Mouse (Mus musculus): ENCODE measurements around the gene Thbs1.

The Thbs1 gene

DNA sequence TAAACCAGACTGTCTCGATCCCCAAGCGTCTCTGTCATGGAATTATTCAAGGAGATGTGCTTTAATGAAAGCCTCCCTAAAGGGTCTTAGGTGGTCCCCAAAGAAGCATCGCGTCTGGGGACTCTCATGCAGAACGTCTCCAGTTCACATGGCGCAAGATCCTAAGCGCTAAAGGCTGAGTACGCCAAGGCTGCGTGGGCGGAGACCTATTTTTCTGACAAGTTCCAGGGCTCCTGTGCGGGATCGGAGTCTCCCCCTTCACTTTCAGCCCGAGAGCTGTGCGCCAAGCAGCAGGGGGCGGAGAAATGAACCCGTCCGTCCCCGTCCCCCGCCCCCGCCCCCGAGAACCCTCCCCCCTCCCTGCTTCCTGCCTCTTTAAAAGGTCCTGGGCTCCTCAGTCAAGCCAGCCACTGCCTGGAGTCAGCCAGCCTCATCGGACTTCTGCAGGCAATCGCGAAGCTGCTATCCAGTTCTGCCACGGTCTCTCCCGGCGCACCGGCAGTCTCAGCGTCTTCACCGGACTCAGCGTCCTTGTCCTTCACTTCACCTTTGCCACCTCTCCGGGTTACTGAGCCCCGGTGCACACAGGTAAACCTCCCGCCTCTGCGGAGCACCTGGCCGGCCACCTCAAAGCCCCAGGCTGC is at the start of gene Thbs1:
Gene Thbs1, plus strand, starts transcription at position 389 of the 644 bp plus-strand sequence.
- CTCF ChIA-PET: interaction anchor here (0.8 kb wide), 1 partner anchor 283 kb away, joined by 7 read pairs; no protein-coding TSS in a partner anchor

DNA sequence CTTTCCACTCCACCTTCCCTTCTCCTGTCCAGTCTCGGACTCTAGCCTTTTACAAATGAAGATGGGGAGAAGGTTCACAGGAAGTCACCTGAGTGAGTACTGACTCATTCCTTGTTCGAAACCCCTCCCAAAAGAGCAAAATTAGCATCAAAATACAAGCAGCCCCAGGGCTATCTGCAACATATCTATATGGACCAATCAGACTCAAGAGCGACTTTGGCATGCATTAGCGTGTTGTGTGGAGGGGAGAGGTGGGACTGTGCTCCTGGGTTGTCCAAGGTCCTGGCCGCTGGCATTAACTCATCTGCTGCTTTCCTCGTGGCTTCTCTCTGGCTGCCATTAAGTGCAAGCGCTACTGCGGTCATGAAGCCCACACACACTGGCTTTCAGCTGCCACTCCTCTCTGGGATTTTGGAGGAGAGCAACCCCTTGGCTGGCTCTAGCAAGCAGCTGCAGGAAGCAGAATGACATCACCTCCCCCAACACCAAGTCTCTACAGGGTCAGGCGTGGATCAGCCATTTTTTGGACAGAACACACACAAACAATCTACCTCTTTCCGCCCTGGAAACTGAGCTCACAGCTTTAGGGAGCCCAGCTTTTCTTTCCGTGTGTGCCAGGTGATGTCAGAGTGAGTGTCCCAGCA is 47.4 kb upstream of the Thbs1 start:
- CTCF ChIA-PET: no interaction called here

DNA sequence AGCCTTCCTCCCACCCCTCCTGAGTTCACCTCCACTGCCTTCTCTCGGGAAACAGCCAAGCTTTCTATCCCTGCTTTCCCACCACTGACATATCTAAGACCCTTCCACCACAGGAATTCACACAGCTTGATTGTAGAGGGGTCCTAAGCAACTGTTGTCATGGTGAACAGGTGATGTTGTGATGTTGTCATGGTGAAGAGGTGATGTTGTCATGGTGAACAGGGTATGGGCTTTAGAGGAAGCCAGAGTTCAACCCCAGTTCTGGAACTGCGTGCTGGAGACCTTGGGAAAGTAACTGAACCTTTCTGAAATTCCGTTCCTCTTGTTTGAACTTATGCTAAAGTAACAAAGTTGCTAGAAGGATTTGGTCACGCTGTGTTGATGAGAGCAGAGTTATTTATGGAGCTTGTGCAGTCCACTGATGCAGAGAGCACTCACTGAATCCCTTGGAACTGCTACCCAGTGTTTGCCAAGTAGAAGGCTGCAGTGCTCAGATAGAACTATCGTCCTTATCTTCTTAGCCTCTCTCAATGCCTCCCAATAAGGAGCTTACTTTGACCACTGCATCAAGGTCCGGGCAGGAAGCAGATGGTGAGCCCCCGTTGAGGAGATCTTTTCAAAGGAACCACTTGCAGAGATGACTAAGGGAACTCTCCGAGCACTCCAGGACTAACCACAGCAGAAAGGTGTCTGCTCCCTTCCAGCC is 45.5 kb upstream of the Thbs1 start:
- CTCF ChIA-PET: no interaction called here

DNA sequence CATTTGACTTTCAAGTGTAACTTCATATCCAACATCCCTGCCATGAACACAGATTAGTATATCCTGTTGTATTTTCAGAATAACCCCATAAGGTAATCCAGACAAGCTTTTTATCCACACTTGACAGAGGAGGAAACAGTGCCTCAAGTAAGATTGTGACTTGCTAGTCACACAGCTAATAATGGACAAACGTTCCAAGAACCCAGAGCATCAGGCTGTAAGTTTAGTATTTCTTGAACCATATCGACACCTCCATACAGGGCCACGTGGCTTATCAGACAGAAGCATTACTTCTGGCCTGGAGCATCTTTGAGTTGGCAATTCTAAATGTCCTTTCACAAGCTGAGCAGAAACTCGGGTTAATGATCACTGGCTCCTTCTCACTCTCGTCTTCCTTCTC is 41.7 kb upstream of the Thbs1 start:
- CTCF ChIA-PET: no interaction called here

DNA sequence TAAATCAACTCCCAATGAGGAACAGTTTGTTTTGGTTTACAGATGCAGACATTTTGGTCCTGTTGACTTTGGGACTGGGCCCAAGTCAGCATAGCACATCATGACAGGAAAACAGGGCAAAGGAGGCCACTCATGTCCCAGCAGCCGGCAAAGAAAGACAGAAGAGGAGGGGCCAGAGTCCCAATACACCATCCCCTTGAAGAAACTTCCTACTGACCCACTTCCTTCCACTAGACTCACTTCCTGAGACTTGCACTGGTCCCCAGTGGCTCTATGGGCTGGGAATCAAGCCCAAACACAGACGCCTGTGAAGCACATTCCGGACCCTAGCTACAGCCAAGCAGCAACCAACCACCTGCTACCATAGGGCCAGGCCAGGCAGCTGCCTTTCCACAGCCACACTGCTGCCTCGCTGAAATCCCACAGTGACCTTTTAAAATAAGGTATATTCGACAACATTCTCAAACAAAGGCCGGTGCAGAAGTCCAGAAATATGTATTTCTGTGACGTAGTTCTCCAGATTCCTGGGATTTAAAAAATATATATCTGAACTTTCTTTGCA is 38.8 kb upstream of the Thbs1 start:
- CTCF ChIA-PET: no interaction called here

DNA sequence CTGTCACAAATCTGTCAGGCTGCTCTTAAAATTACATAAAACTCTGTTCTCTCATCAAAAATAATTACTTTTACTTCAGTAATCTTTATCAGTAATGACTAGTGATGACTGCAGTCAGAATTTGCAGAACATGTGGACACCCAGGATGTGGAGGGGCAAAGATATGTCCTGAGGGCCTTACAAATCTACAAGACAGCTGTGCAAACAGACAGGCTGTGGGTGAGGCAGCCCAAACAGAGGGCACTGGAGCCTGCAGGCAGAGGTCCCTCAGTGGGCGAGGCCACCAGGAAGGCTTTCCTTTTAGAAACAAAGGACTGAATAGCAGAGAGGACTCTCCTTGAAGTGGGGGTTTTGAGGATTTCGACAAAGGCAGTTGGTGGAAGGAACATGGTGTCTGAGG is 37.6 kb upstream of the Thbs1 start:
- CTCF ChIA-PET: no interaction called here

DNA sequence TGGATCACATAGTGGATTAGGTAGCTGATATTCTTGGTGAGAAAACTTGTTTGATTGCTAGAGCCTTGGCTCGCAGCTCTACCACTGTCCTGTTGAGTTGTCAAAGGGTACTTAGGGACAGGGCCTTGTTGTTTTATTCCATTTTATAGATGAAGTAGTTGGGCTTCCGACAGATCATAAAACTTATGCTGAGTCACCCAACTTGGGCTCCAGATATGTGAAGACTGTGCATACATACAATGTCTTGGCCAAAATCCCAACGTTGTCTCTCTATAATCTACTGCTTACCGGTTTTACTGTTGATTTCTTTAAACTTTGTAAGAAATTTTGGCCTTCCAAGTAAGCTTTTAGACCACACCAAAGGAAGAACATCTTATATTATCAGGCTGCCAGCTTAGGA is 36.5 kb upstream of the Thbs1 start:
- CTCF ChIA-PET: no interaction called here

DNA sequence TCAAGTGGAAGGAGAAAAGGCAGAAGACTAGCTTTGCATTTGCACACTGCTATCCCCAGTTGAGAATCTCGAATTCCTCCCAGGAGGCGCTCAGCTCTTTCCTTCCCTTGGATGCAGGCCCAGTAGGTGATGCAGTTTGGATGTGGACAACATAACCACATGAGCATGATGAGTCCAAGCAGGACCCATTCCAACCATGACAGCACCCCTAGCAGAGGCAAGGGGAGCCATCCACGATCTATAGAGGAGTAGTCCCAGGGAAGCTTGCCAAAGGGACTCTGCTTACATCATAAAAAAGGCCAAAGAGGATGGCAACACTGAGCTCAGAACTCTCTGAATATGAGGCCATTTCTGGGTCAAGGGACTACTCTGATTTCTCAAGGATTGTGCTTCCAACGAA is 32.5 kb upstream of the Thbs1 start:
- CTCF ChIA-PET: no interaction called here

DNA sequence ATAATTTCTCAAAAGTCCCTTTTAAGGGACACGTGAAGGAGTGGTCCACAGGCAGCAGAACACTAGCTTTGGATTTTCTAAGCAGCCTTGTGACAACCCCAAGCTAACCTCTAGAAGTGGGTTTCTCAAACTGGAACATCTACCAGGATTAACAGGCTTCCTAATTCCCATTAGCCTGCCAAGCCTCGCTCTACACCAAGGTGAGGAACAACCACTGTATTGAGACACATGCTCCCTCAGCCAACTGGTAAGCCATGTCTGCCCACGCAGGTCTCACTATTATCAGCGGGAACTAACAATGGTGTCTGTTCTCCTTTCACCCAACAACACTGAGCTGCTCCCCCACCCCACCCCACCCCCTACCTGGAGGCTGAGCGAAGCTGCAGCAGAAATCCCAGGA is 30.1 kb upstream of the Thbs1 start:
- CTCF ChIA-PET: no interaction called here

DNA sequence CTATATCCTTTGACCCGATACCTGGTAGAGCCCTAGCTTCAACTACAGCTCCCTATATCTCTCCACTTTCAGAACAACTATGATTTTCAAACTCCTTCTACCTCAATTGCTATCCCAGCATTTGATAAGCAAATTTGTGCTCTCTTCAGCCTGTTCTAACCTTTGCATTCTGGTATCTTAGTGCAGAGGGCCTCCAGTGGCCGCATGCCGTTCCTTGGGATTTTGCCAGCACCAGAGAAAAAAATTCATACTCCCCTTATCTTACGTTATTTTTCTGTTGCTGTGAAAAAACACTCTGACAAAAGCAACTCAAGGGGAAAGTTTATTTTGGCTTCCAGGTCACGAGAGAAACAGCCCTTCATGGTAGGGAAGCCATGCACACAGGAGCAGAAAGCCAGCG is 28.0 kb upstream of the Thbs1 start:
- CTCF ChIA-PET: no interaction called here

DNA sequence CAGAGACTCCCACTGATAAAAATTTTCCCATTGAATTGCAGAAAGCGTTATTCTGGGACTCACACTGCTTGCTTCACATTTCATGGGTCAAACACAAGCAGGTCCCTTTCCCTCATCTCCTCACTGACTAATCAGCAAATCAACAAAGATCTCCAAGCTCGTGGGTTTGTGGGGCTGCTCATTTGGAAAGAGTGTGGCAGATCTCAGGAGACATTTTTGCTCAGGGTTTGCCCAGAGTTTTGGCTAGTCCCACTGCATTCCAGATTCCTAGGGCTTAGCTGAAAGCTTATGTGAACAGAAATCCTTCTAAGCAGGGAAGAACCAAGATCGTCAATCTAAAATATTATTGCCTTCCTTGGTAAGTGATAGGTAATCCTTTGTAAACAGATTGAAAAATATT is 27.0 kb upstream of the Thbs1 start:
- CTCF ChIA-PET: no interaction called here

DNA sequence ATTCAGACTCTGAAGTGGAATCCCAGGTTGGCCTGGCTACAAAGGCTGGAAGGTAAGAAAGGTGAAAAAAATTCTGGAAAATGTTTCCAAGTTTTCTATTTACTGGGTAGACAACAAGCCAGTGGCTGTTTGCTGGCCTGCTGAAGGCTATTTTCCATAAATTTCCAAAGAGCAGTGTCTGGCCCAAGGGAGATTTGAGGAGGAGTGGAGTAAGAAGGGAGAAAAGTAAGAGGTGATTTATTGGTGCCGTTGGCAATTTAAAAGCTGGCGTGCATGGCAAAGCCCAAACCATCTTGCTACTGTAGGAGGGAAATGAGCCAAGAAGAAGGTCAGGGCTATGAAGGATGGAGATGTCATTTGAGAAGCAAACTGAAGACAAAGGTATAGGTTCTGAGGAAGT is 26.0 kb upstream of the Thbs1 start:
- CTCF ChIA-PET: no interaction called here

DNA sequence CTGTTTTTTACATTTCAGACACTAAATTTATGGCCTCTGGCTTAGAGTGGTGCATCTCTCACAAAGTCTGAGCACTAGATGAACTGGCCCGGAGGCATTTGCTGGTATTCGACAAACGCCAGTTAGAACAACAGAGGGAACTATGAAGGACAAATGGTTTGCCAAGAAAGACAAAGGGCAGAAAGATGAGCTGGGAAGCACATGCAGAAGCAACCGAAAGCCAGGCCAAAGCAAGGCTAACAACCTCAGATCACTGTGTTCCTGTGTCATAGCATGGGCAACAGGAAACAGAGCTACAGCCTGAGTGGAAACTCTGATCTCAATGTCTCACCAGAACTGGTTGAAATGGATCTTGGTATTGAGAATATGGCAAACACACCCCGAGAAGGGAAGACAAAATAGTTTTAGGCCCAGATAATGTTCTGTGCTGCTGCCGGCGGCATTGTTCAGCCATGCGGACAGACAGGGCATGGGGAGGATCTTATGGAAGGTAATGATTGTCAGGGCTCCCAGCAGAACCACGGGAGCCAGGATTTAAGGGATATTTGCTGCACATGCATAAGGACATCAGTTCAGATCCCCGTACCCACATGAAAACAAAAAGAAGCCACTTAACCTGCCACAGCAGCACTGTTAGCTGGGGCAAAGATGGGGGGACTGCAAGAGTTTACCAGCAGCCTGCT is 24.5 kb upstream of the Thbs1 start:
- CTCF ChIA-PET: no interaction called here

DNA sequence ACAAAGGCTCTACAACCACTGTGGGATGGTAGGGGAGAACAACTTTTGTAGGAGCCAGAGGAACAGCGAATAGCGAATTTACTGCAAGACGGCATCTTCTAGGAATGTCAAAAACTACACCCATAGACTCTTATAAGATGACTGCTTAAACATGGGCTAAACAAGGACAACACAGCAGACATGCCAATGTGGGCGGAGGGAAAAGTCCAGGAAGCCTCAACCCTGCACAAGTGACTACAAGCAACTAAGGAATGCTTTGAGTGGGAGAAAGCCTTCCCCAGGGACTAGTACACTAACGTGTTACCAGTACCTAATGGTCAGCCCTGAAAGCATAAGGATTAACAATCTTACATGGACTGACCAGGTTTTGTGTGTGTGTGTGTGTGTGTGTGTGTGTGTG is 20.4 kb upstream of the Thbs1 start:
- CTCF ChIA-PET: no interaction called here

DNA sequence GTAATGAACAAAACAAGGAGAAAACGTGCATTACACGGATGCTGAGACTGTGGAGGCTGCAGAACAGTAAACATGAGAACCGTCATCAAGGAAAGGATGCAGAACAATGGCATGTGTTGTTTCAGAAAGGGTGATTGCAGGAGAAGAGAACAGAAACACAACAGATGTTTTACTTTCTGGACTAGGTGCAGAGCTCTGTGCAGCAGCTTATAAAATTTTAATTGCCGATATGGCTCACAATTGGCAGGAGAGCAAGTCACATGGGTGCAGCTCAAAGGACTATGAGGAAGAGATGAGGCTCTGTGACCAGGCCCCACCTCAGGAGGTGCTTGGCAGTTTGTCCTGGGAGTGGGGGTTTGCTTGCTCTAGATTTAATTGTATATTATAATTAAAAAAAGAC is 12.6 kb upstream of the Thbs1 start:
- CTCF ChIA-PET: no interaction called here

DNA sequence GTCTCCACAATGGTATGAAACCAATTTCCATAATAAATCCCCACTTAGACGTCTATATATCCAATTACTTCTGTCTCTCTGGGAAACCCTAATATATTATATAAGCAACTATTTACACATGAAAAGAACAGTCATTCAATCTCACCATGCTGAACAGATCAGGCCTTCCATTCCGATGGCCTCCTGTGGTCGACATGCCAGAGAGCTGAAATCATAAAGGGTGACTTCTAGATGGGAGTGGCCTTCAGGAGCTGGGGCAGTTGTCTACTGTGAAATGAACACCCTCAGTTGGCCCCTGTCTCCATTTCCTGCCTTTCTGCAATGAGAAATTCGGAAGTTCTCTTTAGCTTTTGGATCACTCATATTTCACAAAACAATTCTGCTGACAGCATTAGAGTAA is 9.5 kb upstream of the Thbs1 start:
- CTCF ChIA-PET: interaction anchor here (0.6 kb wide), 1 partner anchor 225 kb away, joined by 3 read pairs; no protein-coding TSS in a partner anchor

DNA sequence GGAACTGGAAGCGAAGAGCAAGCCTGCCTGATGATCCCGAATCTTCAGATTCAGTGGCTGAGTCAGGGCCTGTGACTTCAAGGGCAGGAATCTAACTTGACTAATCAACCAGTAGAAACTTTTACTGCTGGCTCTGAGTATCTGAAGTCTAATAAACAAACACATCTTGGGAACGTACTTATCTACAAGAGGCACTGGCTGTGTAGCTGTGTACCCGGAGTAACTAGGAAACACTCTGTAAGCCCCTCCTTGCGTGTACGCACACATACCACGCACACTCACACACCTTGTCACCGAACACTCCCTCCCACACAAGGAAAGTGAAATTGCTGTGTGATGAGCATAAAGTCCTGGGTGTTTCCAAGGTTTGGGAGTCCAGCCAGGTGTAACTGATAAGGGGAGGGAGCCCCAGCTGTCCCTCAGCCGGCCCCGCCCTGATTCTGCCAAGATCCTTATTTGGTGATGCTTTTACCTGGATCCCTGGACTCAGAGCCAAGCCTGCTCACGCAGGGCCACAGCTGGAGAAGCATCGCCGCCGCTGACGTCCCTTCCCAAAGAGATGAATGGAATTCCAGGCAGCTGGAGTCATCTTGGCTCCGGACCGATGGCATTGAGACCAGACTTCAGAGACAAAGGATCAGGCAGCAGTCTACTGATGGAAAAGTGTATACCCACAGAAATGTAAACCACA is 1.3 kb upstream of the Thbs1 start:
- CTCF ChIA-PET: no interaction called here

DNA sequence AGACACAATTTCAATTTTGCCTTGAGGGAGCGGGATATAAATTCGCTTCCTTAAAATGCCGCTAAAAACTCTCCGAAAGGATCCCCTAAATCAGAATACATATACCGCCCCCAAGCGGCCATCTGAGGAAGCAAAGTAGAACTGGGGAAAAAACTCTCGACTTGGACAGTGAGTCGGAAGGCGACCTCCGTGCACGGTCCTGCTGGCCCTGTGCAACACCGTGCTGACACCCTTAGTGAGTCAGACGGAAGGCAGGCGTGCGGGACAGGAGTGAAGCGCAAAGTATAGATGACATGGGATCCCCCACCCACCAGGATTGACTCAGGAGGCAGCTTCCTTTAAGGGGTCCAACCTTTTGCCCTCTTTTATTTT is 574 bp upstream of the Thbs1 start:
- CTCF ChIA-PET: no interaction called here

DNA sequence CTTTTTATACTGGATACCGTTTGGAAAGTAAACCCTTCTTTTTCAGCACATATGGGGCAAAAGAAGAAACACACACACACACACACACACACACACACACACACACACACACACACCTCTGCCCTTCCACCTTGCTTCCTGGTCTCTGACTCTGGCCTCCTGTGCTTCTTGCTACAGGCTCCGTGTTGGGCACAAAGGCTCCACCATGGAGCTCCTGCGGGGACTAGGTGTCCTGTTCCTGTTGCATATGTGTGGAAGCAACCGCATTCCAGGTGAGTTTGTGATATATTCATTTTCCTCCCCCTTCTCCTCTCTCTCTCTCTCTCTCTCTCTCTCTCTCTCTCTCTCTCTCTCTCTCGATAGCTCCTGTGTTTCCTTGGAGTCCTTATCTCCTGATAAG is 762 bp downstream of the Thbs1 start:
- CTCF ChIA-PET: interaction anchor here (0.6 to 0.8 kb wide), 2 partner anchors 16 to 284 kb away, joined by 3 to 7 read pairs; no protein-coding TSS in a partner anchor

DNA sequence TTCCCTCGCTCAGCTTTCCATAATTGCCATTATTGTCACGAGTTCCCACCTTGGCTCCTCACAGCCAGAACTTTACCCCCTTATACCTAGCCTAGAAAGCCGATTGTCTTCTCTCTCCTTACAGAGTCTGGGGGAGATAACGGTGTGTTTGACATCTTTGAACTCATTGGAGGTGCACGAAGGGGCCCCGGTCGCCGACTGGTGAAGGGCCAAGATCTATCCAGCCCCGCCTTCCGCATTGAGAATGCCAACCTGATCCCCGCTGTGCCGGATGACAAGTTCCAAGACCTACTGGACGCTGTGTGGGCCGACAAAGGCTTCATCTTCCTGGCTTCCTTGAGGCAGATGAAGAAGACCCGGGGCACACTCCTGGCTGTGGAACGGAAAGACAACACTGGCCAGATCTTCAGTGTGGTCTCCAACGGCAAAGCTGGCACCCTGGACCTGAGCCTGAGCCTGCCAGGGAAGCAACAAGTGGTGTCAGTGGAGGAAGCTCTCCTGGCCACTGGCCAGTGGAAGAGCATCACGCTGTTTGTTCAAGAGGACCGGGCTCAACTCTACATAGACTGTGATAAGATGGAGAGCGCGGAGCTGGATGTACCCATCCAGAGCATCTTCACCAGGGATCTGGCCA is 1.3 kb downstream of the Thbs1 start:
- CTCF ChIA-PET: interaction anchor here (0.6 kb wide), 1 partner anchor 16 kb away, joined by 3 read pairs; no protein-coding TSS in a partner anchor

DNA sequence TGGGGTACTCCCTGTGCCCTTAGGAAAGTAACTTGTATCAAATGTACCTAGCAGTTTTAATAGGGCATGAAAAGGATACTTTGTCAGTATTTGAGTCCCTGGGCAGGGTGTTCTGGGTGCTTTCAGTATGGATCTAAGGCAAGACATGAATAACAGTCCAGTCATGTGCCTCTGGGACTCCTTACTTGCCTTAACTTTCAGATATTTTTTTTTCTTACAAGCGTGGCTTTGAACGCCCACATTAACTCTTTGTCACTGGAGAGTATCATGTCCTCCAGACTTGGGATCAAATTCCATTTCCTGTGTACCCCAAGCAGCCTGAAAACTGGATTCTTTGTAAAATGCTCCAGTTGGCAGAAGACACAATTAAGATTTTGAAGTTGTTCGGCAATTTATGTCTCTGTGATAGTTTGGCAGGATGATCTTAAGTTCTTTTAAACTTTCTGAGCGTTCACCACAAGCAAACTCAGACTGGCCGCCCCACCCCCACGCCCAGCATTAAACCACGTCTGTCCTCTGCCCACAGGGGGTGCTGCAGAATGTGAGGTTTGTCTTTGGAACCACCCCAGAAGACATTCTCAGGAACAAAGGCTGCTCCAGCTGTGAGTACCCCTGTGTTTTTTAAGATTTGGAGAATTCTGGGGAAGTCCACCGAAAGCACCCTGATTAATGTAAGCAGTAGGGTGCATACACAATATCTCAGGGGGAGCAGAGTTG is 2.3 kb downstream of the Thbs1 start:
- CTCF ChIA-PET: no interaction called here
